Mouse (Mus musculus): ENCODE data around the gene Lamtor2.

GRCm38 (mm10) chr3:88520078-88520477 lies 32.8 kb downstream of the Lamtor2 start:
- no peak for TF ChIP-seq CTCF (IDR thresholded peaks at IDR 0.05; ENCODE audit: control insufficient read depth, insufficient read depth, insufficient replicate concordance, low read depth, low read length)
- TF ChIP-seq POLR2A (IDR thresholded peaks at IDR 0.05; ENCODE audit: control insufficient read depth, low read depth, low read length), result no peak

Data from testis, adult 2 months (tissue).